Mouse (Mus musculus) heart, postnatal 4 days (tissue): ENCODE results near the gene Mapk3. TPM values are rescaled to one million over a fixed set of nuclear protein-coding genes. Genes with fewer than 3 reads are reported as not detected.
A peak's percentile ranks its signal among the peaks of the same experiment; 100 is the strongest.

ENCODE experiments used
- DNase-seq: peaks from one replicate; pipeline ENCODE4 v3.0.0; 2021
- total RNA-seq, 2 experiments: library from RNA; stranded (reverse); gene quantifications; 2 replicates each; pipeline ENCODE4 v1.2.3; 2021

Gene Mapk3
- total RNA-seq, 2 experiments from 2014 or later = 80.3 to 90.9 TPM

DNA sequence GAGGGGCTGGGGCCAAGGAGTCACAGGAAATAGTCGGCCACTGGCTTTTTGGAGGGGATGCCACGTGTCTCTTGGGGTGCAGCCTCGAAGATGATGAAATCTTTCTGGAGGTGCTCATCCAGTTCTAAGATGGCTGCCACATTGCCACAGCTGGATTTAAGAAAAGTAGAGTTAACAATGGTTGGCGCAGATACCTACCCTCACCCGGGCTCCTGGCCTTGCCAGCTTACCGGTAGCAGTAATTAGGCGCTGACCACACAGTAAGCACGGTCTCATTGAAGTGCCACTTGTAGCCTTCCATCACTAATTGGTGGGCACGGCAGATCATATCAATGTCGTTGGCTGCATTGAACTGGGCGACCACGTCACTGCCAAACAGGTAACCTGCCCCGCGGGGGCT, 26.7 kb downstream of the Mapk3 start:
- peak; percentile 3 for DNase-seq

DNA sequence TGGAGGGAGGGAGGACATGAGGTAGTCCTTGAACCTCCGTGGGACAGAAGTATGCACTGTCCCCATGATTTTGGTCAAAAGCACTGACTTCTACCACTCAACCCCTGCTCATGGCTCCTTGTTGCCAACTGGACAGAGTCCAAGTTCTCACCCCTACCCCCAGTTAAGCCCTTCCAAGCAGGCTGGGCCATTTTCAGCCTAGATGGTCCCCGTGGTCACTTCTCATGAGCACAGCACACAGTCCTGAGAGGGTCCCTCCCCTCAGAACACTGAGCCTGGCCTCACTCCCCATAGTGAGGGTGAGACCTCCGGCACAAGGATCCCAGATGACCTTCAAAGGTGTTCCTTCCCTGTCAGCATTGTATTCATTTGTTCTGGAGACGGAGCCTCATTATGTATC, 29.7 kb downstream of the Mapk3 start:
- no peak for DNase-seq

DNA sequence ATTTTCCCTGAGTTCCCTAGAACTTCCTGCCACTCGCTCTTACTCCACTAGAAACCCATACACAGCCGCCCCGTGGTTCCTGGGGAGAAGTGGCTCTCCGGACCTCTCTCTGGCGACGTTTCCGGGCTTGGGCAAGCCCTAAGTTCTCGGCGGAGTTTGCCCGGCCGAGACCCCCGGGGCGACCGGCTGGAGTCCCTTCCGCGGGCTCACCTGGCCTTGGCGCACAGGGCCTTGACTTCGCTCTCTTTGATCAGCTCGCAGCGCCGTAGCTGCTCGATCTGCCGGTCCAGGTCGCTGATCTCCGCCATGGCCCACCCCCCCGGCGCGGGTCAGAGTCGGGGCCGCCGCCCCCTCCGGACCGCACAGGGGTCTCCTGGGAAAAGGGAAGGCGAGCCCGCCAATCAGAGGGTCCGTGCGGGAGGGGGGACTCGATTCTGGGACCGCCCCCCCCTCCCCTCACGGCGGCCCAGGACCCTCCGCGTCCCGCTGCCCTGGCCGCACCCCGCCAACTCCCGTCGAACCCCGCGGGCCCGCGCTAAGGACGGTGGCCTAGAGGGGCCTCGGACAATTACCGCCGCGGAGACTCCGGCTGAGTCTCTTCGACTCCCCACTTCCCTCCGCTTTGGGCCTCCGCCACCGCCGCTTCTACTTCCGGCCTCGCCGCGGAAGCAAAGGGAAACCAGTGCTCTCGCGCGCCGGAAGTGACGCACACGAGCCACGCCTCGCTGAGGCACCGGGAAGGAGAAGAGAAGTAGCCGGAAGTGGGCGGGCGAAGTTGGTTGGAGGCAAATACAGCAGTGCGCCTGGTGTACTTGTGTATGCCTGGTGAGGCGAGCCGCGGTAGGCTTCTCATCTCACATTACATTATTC, 32.7 kb downstream of the Mapk3 start, which contains the start of gene Ppp4c:
Gene Ppp4c, minus strand, starts transcription at position 646 of the 870 bp plus-strand sequence.
- DNase-seq = peak; percentile 98

DNA sequence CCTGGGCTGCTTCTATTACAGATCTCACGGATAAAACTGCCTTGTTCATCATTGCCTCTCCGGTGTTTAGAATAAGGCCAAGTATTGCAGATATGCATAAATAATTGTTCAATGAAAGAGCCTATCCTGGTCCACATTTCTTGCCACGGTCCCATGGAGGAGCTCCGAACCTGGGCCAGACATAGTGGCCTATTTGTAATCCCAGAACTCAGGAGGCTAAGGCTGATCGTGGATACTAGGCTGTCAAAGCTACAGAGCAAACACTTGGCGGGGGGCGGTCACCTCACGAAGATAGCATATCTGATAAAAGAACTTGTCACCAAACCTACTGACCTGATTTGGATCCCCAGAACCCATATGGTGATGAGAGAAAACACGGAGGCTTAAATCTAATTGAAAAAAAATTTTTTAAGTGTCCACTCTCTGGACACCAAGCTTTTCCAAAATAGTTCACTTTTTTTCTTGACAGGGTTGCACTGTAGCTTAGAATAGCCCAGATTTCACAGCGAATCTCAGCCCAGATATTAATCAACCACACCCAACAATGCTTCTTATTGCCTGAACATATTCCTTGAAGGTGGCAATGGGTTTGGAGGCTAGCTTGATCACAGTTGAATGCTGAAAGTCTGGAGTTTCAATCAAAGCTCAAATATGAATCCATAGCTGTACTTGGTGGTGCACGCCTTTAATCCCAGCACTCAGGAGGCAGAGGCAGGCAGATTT, 33.5 kb downstream of the Mapk3 start:
- DNase-seq = no peak

DNA sequence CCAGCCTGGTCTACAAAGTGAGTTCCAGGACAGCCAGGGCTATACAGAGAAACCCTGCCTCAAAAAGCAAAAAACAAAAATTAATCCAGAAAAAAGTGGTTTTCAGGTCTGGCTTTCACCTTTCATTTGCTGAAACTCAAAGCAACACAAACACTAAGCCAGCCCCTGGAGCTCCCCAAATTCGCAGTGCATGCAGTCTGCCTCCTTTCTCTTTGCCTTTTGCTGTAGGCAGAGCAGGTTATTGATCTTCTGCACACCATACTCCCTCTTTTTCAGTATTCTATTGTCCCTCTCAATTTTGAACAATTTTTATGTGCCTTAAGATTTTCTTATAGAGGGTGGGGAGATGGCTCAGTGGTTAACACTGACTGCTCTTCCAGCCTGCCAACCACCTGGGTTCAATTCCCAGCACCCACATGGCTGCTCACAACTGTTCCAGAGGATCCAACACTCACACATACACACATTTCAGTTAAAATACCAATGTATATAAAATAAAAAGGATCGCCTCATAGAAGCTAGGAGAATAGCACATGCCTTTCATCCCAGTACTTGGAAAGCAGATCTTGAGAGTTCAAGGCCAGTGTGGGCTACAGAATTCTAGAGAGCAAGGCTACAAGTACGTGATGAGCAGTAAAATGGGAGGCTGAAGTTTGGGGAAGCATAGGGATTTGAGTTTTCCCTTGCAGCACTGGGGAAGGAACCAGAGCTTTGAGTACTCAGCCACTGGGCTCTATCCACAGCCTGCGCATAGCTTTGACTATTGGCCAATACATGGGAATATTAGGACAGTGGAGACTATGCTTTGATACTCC, 34.3 kb downstream of the Mapk3 start:
- no peak for DNase-seq

DNA sequence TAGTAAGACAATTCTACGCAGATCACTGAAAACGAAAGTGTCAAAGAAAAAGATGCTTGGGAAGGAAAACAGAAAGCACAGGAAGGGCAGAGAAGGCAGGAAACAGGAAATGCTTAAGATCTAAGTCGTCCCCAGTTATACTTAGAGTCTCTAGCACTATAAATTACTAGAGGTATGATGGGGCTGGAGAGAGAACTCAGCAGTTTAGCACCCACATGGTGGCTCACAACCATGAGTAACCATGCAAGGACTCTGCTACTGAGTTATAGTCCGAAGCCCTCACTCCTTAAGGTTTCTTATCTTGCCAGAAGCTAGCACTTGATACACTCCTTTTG, 34.8 kb downstream of the Mapk3 start:
- DNase-seq = no peak

DNA sequence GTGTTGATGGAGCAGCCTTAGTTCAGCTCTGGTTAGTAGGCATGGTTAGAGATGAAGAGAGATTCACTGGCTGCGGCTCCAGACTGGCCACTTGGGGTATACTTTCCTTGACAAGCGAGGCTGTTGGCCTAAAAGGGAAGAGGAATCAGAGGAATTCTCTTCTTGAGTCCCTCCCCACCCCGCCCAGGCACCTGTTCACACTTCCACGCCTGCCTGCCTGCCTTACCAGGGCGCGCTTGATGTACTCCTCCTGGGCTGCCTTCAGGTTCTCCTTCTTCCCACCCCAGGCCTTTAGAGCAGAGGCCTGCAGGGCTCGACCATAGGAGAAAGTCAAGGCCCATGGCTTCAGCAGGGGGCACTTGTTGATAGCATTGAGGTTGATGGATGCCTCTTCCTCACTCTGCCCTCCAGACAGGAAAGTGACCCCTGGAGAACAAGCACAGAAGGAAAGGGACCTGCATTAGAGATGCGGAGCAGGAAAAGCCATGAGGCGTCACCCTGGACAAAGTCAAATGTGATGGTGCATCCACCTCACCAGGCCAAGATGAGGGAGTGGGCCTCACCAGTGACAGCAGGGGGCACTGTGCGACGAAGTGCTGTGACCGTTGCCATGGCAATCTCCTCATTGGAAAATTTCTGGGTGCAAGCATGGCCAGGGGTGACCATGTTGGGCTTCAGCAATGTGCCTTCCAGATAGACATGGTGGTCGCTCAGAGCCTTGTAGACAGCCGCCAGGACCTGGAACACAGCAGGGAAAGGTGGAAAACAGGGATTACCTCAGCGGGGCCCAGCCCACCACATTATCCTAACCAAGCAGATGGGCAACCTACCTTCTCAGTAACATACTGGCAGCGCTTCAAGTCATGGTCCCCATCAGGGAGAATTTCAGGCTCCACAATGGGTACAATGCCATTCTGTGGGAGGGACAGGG, 36.3 kb downstream of the Mapk3 start:
- DNase-seq = no peak

DNA sequence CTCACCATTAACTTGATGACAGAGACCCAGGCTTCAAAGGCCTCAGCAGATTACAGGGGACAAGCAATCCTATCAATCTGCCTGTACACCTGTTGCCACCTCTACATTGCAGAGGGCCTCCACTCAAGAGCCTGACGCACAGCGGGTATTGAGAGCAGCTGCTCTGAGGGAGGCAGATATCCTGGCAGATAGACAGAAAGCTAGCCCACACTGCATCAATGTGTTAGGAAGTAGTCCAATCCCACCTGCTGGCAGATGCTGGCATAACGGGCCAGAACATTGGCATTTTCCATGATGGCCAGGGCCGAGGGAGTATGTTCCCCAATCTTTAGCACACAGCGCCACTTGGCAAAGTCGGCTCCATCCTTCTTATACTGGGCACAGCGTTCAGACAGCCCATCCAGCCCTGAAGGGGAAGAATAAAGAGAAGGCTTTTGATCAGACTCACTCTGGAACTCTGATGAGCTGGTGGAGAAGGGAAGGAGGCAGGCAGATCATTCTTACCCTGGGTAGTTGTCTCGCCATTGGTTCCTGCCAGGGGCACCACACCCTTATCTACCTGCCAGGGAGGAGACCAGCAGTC, 37.0 kb downstream of the Mapk3 start:
- DNase-seq = peak; percentile 53

DNA sequence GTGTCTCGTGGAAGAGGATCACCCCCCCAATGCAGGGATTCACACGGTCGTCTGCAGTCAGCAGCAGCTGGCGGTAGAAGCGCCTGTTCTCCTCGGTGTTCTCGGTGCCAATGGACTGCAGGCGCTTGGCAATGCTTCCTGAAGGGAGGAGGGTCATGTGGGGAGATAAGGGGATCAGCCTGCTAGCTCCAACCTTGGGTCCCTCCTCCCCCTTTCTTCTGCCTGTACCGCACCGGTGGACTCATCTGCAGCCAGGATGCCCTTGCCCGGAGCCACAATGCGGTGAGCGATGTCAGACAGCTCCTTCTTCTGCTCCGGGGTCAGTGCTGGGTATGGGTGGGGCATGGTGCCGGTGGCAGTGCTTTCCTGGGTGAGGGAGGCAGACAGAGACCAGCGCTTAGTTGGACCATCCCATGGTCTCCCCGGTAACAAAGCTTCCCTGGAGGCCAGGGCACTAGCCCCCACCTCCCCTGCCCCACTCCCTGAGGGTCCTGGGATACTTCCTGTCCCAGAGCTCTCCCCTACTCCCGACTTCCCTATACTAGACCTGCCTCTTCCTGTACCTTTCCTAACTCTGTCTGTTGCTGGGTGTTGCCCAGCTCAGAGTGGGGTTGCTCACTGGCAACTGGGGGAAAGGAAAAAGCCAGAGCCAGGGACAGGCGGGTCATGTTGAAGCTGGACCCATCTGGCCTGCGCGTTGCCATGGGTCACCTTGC, 38.2 kb downstream of the Mapk3 start, which contains the start of gene Fam57b:
Gene Fam57b, plus strand, starts transcription at position 258 of the 716 bp plus-strand sequence.
- DNase-seq = peak; percentile 68

DNA sequence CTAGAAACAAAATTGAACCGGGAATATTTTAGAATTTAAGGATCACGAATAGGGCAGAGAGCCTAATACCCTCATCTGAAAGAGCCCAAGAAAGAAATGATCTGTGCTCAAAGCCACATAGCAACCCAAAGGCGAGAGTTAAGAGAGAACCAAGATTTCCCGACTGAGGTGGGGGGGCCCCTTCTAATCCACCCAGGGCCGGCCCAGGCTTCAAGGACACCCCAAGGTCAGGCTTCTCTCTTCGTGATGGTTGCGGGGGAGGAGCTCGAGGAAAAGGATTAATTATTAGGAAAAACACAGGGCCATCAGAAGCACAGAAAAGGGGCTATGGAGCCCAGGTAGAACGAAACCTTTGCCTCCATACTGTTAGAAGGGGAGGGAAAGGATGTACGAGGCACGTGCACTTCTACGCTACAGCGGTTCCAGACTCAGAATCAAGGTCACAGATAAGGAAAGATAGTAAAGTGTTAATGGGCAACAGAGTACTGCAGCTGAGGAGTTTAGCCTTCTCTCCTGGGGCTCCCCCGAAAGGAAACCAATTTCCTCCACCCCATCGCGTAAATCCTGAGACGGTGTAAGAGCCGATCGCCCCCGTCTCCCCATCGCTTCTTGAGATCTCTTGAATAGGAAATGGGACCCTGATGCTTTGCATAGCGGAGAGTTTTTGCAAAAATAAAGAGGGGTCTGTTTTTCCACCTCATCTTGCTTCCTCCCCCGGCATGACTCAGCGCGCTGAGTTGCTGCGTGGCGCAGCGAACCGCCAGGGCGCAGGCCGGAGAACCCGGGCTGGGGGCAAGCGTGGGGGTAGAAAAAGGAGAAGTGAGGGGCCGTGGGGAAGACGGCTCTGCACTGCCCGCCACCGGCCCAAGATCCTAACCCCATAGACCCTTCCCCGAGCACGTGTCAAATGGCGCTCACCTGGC, 39.0 kb downstream of the Mapk3 start:
- peak; percentile 56 for DNase-seq

DNA sequence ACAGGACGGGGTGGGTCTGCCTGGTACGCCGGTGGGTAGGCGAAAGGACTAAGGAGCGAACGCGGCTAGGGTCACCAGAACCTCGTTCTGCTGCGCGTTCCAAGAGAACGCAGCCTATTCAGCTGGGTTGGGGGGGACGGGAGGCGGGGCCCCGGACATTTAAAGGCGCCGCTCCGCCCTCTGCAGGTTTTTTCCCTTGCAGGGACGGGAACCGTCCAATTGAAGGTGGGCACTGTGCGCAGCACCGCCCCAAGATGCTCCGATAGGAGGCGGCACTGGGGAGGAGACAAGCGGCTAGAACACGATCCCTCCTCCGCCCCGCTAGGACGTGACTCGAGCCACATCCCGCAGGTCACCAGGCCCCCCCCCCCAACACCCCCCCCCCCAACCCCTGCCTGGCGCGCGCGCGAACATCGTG, 39.7 kb downstream of the Mapk3 start:
- DNase-seq = peak; percentile 98

DNA sequence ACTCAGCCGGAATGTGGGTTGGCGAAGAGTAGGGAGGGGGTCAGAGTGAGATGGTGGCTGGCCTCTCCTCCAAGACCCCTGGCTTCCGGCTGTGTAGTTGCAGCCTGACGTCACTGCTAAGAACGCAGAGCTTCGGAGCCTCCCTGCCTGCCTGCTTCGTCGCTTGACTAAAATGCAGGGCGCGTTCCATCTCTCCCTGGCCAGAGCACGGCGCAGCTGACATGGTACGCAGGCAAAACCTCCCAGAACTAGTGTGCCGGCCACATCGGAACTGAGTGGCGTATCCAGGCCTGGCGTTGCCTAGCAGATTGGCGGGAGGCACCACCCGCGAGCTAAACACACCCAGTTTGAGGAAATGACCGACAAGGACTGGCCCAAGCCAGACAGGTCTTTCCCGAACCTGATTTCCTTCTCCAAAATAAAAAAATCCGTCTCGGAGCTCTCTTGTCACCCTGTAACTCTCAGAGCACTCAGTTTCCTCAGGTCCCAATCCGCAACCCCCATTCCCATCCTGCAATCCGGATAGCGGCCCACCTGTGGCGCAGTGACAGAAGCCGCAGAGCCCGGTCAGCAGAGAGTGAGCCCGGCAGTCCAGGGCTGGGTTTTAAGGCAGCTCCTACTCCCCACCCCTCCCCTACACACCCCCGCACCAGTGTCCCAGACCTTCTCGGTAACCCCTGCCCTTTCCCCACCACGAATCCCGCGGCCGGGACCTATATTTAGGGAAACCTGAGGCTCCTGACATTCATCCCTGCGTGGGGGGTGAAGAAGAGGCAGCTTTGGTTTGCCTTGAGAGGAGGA, 40.3 kb downstream of the Mapk3 start:
- DNase-seq = peak; percentile 49

DNA sequence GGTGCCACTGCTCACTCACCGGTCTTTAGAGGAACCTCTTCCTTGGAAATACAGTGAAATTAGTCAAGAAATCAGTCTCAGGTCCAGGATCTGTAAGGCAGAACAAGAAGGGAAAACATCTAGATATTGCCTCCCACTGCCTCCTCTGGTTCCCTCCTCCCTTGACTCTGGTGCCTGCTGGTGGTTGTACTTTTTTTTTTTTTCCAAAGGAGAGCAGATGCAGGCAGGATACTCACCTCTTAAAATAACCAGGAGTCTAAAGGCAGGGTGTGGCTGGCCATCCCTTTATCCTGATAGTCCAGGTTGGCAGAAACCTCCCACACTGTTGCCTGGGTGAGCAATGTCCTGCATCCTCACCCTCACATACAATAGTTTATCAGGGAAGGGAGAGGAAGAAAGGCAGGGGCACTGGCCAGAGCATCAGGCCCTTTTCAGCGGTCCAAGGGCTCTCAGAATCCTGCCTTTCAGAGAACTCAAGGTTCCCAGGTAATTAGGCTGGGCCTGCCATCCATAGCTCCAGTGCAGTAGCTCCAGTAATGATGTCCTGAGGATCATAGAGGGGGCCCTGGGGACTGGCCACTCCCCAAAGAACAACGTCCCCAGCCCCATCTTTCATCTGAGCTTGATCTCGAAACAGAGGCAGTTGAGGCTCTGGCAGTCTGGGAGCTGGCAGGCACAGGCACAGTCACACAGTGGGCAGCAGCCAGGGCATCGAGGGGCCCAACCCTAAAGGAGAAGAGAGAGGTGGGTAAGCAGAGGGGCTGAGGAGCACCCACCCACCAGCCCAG, 41.1 kb downstream of the Mapk3 start:
- DNase-seq = no peak

DNA sequence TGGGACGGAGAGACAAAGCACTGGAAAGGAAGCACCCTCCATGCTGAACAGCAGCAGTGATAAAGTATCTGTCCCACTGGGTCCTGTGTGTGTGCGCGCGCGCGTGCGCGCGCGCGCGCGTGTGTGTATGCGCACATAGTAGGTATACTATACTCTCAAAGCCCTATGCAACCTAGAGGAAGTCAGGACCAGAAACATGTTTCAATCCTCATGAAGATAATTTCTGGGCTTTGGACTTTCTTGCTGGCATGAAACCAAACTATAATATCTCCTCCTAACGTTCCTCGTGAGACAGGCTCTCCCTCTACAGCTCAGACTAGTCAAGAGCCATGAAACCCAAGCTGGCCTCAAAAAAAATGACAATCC, 41.6 kb downstream of the Mapk3 start:
- no peak for DNase-seq

DNA sequence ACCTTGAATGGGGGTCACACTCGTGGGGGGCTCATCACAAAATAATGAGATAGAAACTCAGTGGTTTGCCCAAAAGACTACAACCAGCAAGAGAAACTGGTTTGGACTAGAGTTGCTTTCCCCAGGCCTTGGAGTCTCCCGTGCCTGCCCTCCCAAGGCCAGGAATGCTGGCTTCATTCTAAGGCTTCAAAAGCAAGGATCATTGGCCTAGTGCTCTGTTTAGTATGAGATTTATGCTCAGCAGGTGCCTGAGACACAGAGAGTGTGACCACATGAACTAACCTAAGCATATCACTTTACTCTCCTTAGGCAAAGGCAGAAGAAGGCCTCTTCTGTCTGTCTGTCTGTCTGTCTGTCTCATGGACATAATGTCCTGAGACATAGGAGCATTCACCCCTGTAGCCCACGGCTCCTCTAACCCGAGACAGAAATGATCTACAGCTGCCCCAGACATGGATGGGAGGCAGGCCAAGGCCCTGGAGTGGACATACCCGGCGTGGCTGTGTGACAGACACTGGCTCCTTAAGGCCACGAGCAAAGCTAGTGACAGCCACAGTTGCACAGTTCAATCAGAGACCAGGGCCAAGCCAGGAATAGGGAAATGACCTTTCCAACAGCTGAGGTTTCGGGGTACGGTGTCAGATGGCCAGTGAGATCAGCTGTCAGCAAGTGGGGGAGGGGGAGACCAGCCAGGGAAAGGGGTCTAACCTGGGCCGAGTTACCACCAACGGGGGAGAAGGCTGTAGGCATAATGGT, 42.9 kb downstream of the Mapk3 start:
- DNase-seq = no peak

DNA sequence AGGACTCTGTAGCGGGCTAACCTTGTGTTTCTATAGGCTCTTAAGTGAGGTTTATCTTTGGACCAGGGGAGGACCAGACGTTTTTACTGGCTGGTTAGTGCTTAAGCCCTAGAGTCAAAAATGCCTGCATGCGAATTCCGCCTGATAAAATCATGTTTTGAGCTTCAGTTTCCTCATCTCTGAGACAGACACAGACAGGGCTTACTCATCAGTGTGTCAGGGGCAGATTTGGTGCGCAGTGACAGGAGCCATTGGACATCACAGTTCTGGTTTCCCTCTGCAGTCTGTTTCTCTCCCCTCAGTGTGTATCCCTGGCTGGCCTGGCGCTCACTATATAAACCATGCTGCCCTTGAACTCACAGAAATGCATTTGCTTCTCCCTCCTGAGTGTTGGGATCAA, 43.8 kb downstream of the Mapk3 start:
- no peak for DNase-seq

DNA sequence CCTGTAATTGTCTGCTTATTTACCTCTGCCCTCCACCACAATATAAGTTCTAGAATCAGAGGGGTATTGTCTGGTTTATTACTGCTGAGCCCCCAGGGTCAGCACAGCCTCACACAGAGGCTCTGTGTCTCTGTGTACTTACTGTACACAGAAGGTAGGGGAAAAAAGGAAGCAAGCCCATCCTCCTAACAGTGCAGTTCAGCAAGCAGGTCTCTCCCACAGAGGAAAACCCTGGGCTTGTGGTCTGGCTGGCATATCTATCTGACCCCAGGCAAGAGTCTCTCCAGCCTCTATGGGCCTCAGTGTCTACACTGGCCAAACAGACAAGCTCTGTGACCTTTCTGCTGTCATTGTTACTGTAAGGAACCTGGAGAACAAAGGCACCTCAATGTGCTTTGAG, 44.4 kb downstream of the Mapk3 start:
- no peak for DNase-seq
